Mouse (Mus musculus): ENCODE data around the gene Ltc4s. TPM values are rescaled to one million over a fixed set of nuclear protein-coding genes. Genes with fewer than 3 reads are reported as not detected.

The Ltc4s gene
- total RNA-seq, 2 experiments from 2014 or later, result 9.9 to 15.5 TPM

DNA sequence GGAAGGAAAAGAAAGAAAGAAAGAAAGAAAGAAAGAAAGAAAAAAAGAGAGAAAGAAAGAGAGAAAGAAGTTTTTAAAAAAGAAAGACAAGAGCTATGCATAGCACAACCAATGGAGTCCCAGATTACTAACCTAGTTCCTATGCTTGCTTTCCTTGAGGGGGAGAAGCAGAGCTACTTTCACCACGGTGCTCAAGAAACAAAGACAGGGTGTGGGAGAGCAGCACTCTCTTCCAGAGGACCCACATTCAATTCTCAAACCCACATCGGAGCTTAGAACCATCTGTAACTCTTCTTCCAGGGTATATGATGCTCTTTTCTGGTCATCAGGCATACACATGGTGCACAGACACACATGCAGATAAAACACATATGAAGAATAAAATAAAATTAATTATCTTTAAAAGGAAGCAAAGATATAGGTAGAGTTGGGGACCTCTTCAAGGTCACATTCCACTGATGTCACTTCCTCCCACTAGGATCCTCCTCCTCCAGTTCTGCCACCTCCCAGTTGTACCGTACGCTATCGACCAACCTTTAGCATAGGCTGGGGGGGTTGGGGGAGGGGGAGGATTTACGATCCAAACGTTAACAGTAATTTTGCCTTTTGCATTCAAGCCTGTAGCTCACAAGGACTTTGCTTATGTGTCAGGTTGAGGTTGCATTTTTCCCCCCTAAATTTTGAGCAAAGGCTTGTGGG, 10.2 kb upstream of the Ltc4s start:
- DNase-seq (ENCODE audit: low spot score in 2 of 2), result no peak

DNA sequence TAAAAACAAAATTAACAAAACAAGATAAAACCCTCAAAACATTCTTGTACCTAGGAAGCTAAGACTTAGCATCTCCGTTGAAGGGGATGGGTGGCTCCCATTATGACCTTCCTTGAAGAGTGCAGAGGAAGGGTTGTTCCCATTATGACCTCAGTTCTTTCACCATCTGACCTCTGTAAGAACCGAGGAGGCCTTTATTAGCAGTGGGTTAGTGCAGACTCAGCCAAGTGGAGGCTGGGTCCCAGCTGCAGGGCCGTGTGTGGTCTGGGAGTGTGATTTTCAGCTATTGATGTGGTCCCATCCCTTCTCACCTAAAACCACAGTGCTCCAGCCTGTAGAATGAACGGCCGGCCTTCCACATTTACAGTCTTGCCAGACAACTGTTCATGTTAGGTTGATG, 6.9 kb upstream of the Ltc4s start:
- DNase-seq (ENCODE audit: low spot score in 2 of 2), result no peak

DNA sequence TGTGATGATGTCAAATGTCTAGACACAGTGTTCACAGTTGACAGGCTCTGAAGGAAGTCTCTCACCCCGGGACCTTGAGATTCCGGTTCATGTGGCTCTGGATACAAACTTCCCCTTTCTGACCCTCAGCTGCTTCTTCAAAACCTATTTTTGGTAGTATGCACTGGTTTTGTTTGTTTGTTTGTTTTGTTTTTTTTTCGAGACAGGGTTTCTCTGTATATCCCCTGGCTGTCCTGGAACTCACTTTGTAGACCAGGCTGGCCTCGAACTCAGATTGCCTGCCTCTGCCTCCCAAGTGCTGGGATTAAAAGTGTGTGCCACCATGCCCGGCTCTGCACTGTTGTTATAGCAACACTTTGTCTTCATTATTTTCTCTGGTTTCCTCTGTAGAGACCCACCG, 5.5 kb upstream of the Ltc4s start:
- no peak for DNase-seq (ENCODE audit: low spot score in 2 of 2)

DNA sequence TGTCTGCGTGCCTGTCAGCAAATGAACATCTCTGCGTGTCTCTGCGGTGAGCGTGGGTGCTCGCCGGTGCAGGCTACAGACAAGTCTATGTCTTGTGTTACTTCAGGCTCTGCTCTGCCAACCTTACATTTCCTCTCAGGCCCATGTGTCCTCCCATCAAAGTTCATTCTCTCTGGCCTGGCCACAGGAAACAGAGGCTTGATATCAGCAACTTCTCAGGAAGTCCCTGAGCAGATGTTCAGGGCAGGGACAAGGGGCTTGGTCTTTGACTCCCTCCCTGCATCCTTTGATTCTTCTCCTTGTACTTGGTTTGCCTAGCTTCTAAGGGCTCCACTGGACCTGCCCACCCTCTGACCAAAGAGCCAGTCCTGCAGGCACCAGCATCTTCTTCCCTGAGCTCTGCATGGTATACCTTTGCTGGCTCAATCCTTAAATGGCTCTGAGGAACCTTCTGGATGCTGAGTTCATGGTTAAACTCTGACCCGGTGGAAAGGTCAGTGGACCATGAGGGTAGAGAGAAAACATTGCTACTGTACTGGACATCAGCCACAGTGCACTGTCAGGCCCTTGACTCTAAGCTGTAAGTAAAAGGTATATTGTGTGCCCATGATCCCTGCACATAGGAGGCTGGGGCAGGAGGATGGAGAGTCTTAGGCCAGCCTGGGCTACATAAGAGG, 2.0 kb upstream of the Ltc4s start:
- DNase-seq (ENCODE audit: low spot score in 2 of 2), result no peak

DNA sequence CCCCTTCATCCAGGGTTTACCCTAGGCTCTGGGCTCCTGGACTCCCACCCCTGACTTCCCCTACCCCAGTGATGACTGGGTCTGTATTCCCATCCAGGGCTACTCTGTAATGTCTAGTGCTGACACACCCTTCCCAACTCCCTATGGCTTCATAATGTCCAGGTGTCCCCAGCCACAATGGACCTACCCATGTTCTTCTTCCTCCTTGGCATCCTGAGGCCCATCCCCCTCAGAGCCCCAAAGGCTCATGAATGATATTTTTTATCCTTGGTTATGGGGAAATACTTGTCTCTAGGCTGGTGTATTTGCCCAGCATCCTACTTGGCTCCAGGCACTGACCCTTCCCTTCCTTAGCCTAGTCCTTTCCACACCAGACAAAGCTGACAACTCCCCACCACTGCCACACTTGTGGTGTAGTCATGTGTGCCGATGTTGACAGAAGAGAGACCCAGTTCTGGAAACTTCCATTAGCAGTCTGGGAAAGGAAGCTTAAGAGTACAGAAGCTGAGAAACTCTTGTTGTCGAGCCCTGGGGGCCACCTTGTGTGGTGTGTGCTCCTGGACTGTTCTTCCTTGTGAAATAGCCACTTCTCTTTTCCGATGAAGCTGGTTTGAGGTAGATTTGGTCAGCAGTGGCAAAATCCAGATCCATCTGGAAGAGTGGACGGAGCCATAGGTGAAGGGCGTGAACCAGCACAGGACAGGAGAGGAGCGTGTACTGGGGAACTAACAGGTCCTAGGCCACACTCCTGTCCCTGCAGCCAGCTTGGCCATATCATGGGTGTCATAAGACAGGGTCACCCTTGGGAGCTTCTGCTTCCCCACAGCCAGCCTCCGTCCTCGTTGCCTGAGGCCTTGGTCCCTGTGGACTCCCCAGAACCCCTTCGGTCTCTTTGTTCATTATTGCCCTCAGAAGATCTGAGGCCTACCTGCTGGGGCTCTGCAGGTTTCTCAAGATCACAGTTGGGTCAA, 690 bp upstream of the Ltc4s start:
- no peak for DNase-seq (ENCODE audit: low spot score in 2 of 2)

DNA sequence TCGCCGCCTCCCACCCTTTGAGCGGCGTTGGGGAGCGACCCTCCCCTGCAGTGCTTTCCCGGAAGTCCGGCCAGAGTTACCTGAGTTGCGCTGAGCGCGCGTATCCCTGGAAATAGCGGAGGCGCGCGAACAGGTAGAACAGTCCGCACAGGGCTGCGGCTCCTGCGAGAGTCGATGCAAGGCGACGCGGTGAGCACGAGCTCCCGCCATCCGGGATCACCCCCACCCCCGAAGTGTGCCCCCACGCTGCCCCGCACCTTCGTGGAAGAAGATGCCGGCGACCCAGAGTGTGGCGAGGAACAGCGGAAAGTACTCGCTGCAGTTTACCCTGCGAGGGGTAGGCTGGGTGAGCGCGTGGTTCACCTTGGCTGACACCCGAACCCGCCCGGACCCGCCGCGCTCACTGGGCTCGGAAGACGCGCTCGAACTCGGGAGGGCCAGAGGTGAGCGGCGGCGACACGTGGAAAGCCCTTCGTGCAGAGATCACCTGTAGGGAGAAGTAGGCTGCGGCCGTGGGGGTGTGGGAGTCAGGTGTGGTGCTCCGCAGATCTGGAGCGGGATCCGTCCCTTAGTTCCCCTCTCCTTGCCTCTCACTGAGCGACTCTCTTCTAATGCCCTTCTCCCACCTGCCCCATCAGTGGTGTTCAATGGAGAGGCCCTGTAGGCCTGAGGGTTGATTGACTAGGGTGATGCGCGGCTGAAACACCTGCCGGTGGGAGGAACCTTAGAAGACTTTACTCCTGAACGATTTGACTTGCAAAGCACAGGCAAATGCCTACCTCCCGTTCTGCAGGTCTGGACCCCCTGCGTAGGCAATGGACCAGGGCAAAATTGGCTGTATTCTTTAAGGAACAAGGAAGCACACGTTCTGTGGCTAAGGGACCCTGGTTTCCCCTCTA, 1.2 kb downstream of the Ltc4s start:
- no peak for DNase-seq (ENCODE audit: low spot score in 2 of 2)

DNA sequence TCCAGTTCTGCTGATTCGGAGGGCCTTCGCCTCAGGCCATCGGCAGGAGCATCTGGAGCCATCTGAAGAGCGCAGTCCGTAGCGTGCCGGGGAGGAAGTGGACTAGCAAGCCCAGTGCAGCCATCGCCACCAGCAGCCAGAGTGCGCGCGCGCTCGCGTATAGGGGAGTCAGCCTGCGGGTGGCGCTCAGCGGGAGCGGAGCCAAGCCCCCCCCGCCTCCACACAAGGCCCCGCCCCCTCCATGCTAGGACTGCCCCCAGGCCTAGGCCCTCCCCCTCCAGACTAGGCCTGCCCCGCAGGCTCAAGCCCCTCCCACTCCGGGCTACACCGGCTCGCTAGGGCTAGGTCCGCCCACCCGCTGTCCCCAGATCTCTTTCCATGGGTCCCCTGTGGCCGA, 1.9 kb downstream of the Ltc4s start:
- peak; percentile 83 to 88 for DNase-seq (ENCODE audit: low spot score in 2 of 2)

DNA sequence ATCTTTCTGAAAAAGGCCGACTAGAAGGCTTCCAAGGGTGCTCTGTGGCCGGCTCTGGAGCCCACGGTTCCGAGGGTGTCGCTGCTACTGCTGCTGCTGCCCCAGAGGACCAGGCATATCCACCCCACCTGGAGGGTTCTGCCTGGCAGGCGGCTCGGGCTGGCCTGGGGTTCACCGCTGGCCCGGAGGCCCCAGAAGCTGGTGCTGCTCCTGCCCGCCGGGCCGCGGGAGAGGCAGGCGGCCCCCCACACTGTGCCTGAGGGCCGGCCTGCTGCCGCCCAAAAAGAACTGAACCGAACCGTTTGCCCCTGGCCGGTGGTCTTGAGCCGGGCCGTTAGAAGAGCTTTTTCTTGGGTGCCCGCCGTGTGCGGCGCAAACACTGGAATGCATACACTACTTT, 3.8 kb downstream of the Ltc4s start:
- DNase-seq (ENCODE audit: low spot score in 2 of 2), result no peak

DNA sequence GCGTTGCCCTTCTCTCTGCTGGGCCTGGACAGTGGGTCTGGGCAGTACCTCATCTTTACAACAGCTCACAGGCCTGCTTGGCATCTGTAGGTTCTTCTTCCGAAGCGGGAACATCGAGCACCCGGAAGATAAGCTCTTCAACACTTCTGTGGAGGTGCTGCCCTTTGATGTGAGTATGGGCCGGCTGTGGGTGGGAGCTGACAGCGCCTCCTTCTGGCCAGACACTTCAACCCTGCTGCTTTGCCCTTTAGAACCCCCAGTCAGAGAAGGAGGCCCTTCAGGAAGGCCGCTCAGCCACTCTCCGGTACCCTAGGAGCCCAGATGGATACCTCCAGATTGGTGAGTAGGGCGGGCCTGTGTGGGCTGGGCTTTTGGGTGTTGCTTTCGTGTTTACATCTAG, 4.4 kb downstream of the Ltc4s start:
- no peak for DNase-seq (ENCODE audit: low spot score in 2 of 2)

DNA sequence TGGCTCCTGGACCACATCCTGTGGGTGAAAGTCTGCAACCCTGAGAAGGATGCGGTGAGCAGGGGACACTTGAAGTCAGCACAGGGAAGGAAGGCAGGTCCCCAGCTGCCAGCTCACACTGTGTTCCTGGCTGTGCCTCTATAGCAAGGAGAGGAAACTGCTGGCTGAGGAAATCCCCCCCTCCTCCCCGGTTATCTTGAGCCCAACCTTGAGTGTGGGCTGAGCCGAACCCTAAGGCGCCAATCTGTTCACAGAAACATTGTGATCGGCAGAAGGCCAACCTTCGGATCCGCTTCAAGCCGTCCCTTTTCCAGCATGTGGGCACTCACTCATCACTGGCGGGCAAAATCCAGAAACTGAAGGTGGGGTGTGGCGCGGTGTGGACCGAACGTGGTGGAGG, 5.4 kb downstream of the Ltc4s start:
- no peak for DNase-seq (ENCODE audit: low spot score in 2 of 2)

DNA sequence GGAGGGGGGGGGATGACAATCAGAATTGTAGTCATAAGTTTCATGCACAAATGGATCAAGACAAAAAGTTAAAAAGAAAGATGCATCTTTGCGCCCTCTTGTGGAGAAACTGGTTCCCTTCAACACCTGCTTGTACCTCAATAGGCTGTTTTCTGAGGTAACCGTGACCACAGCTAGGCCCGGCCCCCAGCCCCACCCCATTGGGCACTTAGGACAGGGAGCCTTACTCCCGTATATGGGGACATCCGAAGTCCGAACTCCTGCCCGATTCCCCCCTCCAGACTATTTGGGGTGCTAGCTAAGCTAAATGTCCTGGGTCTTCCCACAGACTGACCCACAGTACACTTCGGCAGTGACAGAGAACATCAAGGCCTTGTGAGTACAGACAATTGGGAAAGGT, 7.0 kb downstream of the Ltc4s start:
- DNase-seq (ENCODE audit: low spot score in 2 of 2), result peak in 1 of 2 experiments; percentile 64

DNA sequence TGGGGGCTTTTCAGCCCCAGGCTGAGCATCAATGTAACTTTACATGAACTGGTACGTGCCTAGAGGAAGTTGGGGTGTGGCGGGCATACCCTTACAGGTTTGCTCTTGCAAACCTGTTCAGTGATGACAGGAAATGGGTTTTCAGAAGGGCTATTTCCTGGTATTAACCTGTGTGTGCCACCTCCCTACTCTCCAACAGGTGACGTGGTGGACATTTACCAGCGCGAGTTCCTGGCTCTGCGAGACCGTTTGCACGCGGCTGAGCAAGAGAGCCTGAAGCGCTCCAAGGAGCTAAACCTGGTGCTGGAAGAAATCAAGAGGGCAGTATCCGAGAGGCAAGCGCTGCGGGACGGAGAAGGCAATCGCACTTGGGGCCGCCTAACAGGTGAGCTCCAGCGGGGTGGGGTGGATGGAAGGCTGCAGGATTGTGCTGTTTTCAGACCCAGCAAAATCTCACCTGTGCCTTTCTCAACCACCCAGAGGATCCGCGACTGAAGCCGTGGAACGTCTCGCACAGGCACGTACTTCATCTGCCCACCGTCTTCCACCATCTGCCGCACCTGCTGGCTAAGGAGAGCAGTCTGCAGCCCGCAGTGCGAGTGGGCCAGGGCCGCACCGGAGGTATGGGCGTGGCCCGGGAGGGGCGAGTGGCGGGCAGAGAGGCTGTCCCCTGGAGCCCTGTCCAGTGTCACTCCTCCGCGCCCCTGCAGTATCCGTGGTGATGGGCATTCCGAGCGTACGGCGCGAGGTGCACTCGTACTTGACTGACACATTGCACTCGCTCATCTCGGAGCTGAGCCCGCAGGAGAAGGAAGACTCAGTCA, 7.7 kb downstream of the Ltc4s start:
- DNase-seq (ENCODE audit: low spot score in 2 of 2), result no peak

DNA sequence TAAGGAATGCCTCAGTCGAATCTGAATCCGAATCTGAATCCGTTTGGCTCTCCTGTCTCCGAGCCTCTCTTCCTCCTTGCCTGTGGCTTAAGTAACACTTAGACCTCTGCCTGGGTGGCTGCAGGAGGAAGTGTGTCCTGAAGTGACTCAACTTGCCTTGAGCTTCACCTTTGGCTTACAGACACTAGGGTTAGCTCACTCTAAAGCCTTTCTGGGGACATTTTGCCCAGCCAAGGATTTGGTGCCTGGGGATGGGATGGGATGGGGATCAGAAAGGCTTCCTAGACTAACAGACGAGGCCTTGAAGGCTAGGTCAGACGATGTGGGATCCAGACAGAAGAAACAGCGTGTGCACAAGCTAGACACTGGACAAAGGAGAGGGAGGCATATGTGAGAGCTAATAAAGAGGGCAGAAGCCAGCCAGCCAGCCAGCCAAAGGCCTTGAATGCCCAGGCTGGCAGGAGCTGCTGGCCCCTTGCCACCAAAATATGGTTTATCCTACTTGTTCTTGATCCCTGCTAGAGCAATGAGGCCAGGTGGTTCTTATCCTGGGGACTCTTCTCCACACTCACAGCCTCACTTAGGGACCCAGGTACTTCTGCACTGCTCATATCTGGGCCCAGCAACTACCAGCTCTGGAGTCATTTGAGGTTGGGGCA, 9.0 kb downstream of the Ltc4s start:
- DNase-seq (ENCODE audit: low spot score in 2 of 2), result no peak

DNA sequence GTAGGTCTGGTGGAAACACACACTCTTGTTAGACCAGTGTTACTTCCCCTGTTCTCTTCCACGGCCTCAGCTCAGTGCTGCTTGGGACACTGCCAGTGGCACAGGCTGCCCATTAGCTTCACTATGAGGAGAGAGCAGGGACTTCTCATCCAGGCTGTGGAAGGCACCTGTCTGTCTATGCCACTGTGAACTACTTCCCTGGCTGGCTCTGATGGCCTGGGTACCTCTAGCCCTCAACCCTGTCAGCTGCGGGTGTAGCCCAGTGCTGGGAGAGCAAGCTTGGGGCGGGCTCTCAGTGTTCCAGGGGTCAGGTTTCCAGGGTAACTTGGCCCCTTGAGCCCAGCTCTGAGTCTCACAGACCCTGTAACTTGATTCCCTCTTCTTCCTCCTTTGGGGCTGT, 9.6 kb downstream of the Ltc4s start:
- no peak for DNase-seq (ENCODE audit: low spot score in 2 of 2)

DNA sequence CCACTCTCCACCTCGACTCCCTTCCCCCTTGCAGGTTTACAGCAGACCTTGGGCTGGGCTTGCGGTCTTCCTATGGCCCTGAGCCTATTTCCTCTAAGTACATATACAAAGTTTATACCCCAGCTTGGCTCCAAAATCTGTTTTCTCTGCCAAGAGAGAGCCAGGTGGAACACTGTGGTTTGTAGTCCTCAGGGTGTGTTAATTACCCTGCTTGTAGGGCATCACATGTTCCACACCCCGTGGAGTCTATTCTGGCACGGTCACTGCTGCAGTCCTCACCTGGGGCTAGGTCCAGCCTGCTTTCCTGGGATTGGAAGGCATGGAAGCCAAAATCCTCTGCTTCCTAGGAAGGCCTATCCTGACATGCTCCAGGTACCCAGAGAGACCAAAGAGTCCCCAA, 10.7 kb downstream of the Ltc4s start:
- no peak for DNase-seq (ENCODE audit: low spot score in 2 of 2)

DNA sequence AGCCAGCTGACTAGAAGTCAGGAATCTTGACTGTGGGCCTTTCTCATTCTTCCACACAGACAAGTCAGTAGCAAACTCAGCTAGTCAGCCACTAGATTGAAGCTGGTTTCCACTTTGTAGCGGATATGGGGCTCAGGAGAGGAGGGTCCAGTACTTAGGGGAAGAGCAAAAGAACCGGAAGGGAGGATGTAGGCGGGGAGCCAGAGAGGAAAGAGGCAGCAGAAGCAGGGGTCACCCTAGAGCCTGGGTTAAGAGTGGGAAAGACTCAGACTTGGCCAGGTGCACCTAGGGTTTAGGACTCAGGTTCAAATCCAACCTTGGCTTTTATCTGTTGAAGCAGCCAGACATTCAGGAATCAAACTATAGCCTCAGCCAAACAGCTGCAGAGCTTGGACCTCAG, 11.2 kb downstream of the Ltc4s start:
- DNase-seq (ENCODE audit: low spot score in 2 of 2), result no peak

DNA sequence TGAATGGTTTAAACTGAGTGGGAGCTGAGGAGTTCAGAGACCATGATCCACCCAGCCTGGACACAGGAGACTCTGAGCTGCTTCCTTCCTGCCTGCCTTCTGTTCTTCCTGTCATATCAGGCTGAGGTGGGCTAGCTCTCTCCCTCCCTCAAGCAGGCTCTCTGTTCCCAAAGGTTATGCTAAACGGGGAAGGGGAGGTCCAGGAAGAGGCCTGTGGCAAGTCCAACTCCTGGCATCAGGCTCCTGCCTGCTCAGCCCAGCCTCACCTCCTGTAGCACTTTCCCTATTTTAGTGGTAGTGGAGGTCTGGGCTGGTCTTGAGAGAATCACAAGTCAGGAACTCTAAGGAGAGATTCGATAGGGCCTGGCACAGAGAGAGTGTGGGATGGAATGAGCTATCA, 12.0 kb downstream of the Ltc4s start:
- peak in 1 of 2 experiments; percentile 22 for DNase-seq (ENCODE audit: low spot score in 2 of 2)

DNA sequence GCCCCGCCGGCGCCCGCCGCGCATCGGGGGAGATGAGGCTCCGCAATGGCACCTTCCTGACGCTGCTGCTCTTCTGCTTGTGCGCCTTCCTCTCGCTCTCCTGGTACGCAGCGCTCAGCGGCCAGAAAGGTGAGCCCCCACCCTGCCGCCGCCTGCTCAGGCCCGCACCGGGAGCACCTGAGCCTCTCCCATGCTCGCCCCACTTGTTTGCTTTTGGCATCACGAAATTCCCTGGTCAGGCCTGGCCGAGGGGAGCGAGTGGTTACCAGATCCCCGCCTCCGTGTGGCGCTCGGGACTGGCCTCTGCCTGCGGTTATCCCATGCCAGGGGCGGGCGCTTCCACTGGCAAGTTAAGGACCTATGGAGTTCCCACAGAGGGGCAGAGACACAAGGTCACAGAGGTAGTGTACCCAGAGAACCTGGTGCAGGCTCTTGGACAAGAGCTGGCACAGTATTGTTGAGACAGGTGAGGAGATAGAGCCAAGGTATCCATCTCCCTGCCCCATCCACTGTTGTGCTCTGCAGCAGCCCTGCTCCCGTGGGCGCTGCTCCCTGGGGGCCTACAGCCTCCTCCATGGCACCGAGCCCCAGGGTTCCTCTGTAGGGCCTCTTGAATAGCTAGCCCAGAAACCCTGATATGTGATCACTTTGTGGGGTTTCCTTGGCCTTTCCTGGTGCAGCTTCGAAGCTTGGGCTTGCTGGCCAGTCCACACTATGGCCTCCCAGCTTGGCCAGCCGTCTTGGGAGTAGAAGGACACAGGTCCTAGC, 12.6 kb downstream of the Ltc4s start:
- DNase-seq (ENCODE audit: low spot score in 2 of 2), result peak; percentile 52 to 54

Measured in layer of hippocampus, postnatal 10 days (tissue).